Mouse (Mus musculus): ENCODE measurements at regions not wholly inside any gene's neighbourhood (a gene's known extent, or its start where the extent isn't known, plus 50 kb on each side); places are given as distances from the start of the nearest gene placed in this dataset.
"Not testable (repeated sequence)": the region's sequence is repeated elsewhere in the genome, so short reads cannot be mapped to it uniquely, and the experiment has no call there.

- DNase-seq = no peak
These were observed 492.5 kb upstream of the Zfp960 start for GRCm38 (mm10) chr17:16571403-16571802.

GRCm38 (mm10) chr17:16588791-16589190 lies 475.1 kb upstream of the Zfp960 start:
- no peak for DNase-seq

GRCm38 (mm10) chr17:16599671-16600070 lies 464.2 kb upstream of the Zfp960 start:
- DNase-seq = no peak

DNA sequence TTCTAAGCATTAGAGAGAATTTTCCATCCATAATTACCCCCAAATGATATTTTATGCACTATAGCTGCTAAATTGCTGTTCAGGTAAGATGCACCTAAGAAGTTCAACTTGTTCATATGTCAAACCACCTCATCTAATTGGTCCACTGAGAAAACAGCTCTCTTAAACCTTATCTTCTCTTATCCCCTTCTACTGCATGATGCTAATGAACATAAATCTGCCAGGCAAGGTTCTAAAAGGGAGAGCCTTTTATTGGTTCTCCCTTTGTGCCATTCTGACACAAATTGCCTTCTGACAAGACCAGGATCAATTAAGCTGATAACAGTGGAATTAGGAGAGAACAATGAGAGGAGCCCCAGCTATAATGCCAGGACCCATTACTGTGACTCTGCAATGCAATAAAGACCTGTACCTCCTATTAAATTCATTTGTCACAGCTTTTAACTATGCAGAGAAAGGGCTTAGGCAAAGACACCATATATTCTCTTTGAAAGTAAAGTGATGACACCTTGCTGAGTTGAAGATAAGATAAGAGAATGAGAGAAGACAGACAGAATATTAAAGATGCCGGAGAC lies 451.4 kb upstream of the Zfp960 start:
- DNase-seq = no peak

DNA sequence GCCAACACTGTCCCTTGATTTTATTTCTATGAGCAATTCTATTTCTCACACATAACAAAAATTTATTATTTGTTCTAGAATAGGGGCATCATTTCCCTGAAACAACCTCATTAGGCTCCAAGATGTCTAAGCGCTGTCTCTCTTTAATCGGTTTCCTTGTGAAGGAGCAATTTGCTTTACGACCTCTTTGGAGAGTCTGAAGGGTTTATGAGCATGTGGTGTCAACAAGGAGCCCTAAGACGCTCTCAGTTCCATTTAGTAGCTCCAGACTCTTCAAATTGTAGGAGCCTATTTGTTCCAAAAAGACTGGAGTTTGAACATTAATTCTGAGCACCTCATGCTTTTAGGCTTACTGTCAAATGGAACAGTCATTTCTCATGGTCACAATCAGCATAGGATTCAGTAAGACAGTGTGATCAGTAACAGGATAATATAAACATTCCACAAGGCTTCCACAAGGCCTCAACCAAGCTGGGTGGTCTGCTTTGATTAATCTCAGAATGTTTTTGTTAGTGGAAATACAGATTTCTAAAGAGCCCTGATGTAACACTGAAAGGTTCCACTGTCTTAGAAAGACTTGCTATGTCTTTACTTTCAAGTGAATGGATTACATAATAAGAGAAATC lies 441.9 kb upstream of the Zfp960 start:
- no peak for DNase-seq

GRCm38 (mm10) chr17:16629854-16630253 lies 434.1 kb upstream of the Zfp960 start:
- DNase-seq = no peak

GRCm38 (mm10) chr17:16633426-16633825 lies 430.5 kb upstream of the Zfp960 start:
- DNase-seq = no peak

DNA sequence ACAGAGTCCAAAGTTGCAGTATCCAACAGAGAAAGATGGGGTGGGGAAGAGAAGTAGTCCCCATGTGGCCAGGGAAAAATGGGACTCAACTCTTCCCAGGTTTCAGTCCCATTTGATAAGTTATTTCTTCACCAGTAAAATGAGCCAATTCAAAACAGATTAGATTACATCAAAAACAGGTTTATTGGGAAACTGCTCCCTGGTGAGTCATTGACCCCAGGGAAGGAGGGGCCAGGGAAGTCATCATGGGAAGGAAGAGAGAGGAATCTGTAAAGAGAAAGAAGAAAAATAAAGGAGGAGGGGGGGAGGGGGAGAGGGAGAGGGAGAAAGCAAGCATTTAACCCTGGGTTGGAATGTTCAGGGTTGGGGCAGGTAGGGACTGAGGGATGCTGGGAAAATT lies 426.4 kb upstream of the Zfp960 start:
- no peak for DNase-seq

GRCm38 (mm10) chr17:16647942-16648341 lies 416.0 kb upstream of the Zfp960 start:
- no peak for DNase-seq

GRCm38 (mm10) chr17:16665253-16665652 lies 398.7 kb upstream of the Zfp960 start:
- DNase-seq = no peak

DNA sequence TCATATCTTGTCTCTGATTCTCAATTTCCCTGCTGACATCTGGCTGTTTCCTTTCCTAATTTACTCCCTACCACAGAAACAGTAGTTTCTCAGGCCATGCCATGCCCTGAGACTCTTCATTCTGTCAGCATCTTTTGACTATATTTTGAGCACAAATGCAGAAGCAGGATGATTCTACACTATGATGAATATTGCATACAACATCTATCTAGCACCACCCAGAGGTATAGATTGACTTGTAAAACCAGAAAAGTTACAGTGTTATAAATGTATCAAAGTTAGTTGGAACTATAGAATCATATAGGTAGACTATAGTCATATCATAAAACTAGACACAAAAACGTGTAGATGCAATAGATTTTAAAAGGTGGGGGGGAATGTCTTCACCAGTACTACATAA lies 396.3 kb upstream of the Zfp960 start:
- DNase-seq = no peak

DNA sequence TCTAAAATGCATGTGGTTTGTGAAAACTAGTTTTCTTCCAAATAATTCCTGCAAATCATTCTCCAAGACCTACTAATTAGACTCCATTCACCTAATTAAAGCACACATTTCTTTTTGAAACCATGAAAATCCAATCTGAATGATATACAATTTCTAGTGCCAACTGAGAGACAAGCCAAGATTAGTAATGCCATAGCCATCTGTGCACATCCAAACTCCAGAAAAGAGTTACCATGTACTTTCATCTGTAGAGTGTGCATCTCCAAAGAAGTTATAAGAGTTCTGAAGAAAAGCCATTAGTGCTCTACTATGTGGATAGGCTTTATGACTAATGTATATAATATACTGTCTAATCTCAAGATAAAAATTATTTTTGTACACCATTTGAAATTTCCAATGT lies 359.7 kb upstream of the Zfp960 start:
- DNase-seq = no peak

DNA sequence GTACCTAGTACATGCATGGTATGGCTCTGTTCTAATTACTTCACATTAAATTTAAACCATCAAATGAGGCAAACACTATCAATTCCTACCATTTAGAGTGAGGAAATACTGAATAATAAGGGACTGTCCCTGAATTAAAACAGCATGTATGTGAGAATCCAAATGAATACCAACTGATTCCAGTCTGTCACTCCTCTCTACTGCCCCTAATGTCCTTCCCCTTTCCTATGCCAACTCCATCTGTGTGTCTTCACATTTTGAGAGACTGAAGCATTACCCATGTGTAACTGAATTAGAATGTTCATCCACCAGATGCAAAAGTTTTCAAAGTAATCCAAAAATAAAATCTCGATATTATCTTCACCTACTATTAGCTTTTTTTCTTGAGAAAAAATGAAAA lies 358.0 kb upstream of the Zfp960 start:
- DNase-seq = no peak

- no peak for DNase-seq
These were observed 337.0 kb upstream of the Zfp960 start for GRCm38 (mm10) chr17:16726904-16727303.

DNA sequence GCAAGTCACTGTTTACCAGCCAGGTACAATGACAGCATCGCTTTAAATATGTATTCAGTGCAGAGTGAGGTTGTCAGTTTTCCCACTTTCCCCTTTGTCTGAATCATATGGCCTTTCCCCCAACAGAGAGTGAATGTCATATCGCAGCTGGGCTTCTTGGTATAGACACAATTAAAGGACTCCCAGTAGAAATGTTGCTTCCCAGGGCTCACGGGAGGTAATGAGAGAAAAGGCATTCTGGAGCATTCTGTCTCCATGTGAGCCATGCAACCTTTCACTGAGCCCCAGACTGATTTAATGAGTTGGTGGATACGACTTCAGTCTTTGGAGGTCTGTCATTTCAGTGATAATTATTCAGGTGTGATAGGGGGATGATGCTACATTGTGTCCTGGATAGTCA lies 310.8 kb upstream of the Zfp960 start:
- DNase-seq = no peak

GRCm38 (mm10) chr17:16770587-16770986 lies 293.3 kb upstream of the Zfp960 start:
- DNase-seq = not testable (repeated sequence)

- no peak for DNase-seq
These were observed 265.6 kb upstream of the Zfp960 start for GRCm38 (mm10) chr17:16798316-16798715.

GRCm38 (mm10) chr17:16804986-16805385 lies 258.9 kb upstream of the Zfp960 start:
- DNase-seq = no peak

GRCm38 (mm10) chr17:16818421-16818820 lies 245.5 kb upstream of the Zfp960 start:
- no peak for DNase-seq

- no peak for DNase-seq
These were observed 242.2 kb upstream of the Zfp960 start for GRCm38 (mm10) chr17:16821716-16822115.

- no peak for DNase-seq
These were observed 224.8 kb upstream of the Zfp960 start for GRCm38 (mm10) chr17:16839152-16839551.

GRCm38 (mm10) chr17:16860771-16861170 lies 203.1 kb upstream of the Zfp960 start:
- no peak for DNase-seq

DNA sequence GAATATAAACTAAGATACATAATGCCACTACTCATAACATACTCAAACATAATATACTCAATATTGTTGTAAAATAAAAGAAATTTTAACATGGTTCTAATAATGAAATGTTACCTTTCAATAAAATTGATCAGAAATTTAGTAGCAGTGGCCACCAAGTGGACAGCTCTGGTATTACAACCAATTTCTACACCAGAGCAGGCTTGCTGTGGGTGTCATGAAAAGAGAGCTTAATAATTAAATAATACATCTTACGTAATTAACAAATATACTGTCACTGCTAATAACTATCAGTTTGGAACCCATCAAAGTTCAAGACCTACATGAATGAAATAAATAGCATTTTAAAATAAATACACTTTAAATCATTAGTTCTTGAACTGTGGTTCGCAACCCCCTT lies 163.1 kb upstream of the Zfp960 start:
- DNase-seq = peak; percentile 56

DNA sequence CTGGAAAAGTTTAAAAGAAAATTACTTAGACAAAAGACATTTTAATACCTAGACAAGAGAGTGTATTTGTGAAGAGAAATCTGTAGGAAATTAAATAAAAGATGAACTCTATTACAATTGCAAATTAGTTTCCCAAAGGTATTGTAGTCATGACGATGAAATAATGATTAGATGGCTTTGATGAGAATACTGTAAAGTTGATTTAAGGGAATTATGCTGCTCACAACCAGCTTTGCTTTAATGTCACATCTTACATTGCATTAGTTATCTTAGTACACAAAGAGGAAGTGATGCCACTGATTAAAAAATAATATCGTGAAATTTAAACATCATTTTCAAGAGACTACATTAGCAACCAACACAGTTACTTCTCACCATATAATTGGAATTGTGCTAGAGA lies 145.7 kb upstream of the Zfp960 start:
- DNase-seq = no peak

GRCm38 (mm10) chr17:16926200-16926599 lies 137.7 kb upstream of the Zfp960 start:
- no peak for DNase-seq

Measured in kidney, adult 9 months (tissue).